Mouse (Mus musculus) gastrocnemius, adult 2 months (tissue): ENCODE data around the gene Srprb. TPM values are rescaled to one million over a fixed set of nuclear protein-coding genes. Genes with fewer than 3 reads are reported as not detected.
"Not testable (repeated sequence)": the region's sequence is repeated elsewhere in the genome, so short reads cannot be mapped to it uniquely, and the experiment has no call there.

ENCODE experiments used
- DNase-seq: peaks from one replicate; pipeline ENCODE4 v3.0.0; 2022
- H3K27ac ChIP-seq: fragments of 200-600 bp; 2 replicates; pipeline ENCODE4 v1.8.1; 2022; ENCODE audit warnings: mild to moderate bottlenecking
- H3K4me3 ChIP-seq: fragments of 200-600 bp; 2 replicates; pipeline ENCODE4 v1.8.1; 2022; ENCODE audit warnings: mild to moderate bottlenecking, moderate library complexity
- CTCF ChIP-seq: fragments of 200-600 bp; IDR thresholded peaks from 2 replicates; pipeline ENCODE4 v1.8.1; 2022; ENCODE audit warnings: antibody characterized with exemption, mild to moderate bottlenecking, moderate library complexity
- intact Hi-C: fragments of 180-260 bp; cut with DNase I; formaldehyde crosslinking; loops from one replicate; pipeline ENCODE4 v1.15.1; 2025
- total RNA-seq, 2 experiments: library from RNA; stranded (reverse); gene quantifications; 2 replicates each; pipeline ENCODE4 v1.2.3; 2021

Srprb gene
- total RNA-seq, 2 experiments from 2014 or later, result 16.2 to 18.2 TPM

- Histone ChIP-seq H3K27ac (no peak overlapping the region), H3K4me3 (no peak overlapping the region)
- intact Hi-C loops, result no loop called here
- peak; percentile 47 for DNase-seq
- TF ChIP-seq CTCF, result no peak
Observed at GRCm38 (mm10) chr9:103186747-103187146, 15.2 kb downstream of the Srprb start.

- H3K27ac ChIP-seq, result no peak overlapping the region
- TF ChIP-seq CTCF, result no peak
- no peak for DNase-seq
- intact Hi-C loops, result no loop called here
- no peak overlapping the region for H3K4me3 ChIP-seq
Observed at GRCm38 (mm10) chr9:103185946-103186345, 16.0 kb downstream of the Srprb start.

DNA sequence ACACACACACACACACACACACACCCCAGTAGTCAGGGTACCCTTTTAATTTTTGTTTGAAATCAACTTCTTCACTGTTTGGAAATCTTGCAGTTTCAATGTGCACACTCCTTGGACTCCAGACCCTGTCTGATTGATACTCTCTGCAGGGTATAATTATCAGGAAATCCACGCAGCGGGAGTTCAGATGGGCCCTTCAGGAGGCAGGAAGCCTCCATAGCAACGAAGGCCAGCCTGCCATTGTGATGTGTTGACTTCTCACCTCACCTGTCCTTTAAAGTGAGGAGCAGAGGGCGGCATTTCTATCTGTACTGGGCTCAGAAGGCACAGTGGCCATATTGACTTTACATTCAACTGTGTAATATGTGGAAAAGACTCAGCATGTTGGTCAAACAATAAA, 17.1 kb downstream of the Srprb start:
- Histone ChIP-seq H3K27ac (no peak overlapping the region), H3K4me3 (no peak overlapping the region)
- no peak for DNase-seq
- TF ChIP-seq CTCF, result no peak
- intact Hi-C loops, result no loop called here

DNA sequence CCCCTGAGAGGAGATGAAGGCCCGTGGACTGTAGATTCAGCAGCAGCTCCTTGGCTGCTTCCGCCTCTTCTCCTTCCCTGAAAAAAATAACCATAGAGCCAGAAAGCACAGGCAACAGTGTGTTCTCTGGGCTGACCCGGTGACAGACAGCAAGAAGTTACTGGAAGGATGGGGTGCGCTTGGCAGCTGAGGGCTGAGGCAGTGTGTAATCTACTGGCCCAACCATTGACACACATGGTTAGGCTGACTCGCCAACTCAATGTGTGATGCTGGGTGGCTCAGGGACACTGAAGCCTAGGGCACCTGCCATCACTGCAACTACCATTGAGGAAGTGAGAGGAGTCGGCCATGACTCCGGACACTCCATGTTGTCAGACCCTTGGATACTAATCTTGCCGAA, 20.1 kb downstream of the Srprb start:
- DNase-seq, result no peak
- H3K4me3 ChIP-seq, result no peak overlapping the region
- intact Hi-C loops, result no loop called here
- TF ChIP-seq CTCF, result no peak
- no peak overlapping the region for H3K27ac ChIP-seq

DNA sequence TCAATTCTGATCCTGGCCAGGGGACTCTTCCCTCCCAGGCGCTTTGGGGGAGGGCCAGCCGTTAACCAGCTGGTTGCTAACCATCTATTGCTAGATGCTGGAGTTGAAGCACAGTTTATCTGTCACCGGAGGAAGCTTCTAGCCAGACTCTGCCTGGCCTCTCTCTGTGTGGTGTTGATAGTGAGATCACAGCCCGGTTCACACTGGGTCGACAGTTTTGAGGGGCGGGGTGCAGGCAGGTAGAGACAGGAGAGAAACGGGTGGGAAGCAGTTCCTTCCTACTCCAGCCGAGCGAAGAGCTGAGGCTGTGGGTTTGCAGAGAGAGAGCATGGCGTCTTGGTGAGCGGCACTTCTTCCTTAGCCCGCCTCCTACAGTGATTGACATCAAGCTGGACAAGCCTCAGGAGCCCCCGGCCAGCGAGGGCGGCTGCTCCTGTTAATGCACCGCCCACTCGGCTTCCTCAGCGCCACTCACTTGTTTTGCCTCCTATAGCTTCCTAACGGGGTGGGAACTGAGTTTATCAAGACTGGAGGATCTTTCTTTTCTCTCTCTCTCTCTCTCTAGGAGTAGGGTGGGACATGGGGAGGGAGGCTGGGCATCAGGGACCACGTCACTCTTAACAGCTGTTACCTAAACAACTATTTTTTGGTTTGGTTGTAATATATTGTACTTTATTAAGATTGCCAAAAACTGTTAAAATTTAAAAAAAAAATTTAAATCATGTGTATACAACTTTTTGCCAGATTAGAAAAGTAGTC, 21.0 kb downstream of the Srprb start:
- Histone ChIP-seq H3K4me3 (peak overlapping the region; percentile 69), H3K27ac (peak overlapping the region; percentile 56)
- DNase-seq, result peak; percentile 74
- no peak for TF ChIP-seq CTCF
- intact Hi-C loops, result no loop called here

- DNase-seq, result peak; percentile 82
- H3K27ac ChIP-seq, result peak overlapping the region; percentile 56; the same call in 1 of the 2 replicates
- peak overlapping the region; percentile 69 for H3K4me3 ChIP-seq
- TF ChIP-seq CTCF, result no peak
- intact Hi-C loops, result no loop called here
Observed at GRCm38 (mm10) chr9:103180303-103180702, 21.6 kb downstream of the Srprb start.

DNA sequence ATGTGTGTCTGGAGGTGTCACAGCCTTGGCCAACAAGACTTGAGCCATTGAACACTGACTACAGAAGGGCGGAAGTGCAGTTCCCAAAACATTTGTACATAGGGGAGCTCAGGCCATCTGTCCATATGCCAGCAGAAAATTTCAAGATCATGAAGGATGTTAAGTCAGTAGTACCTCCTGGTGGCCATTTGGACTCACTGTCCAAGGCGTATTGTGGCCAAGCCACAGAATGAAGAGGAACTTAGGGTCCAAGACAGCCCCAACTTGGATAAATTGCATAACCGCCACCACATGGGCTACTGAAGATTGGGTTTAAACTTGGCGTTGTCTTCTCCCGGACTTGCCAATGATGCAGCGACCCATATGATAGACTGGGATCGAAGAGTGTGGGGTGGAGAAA, 26.2 kb downstream of the Srprb start:
- DNase-seq, result no peak
- no peak overlapping the region for H3K4me3 ChIP-seq
- TF ChIP-seq CTCF, result no peak
- intact Hi-C loops, result no loop called here
- no peak overlapping the region for H3K27ac ChIP-seq

GRCm38 (mm10) chr9:103174771-103175519, 27.0 kb downstream of the Srprb start:
- no peak overlapping the region for H3K4me3 ChIP-seq
- intact Hi-C loops, result no loop called here
- no peak overlapping the region for H3K27ac ChIP-seq
- DNase-seq, result peak; percentile 31
- peak; percentile 60 for TF ChIP-seq CTCF

GRCm38 (mm10) chr9:103168771-103169170, 33.2 kb downstream of the Srprb start:
- DNase-seq, result no peak
- no peak overlapping the region for H3K4me3 ChIP-seq
- intact Hi-C loops, result no loop called here
- TF ChIP-seq CTCF, result no peak
- H3K27ac ChIP-seq, result no peak overlapping the region

DNA sequence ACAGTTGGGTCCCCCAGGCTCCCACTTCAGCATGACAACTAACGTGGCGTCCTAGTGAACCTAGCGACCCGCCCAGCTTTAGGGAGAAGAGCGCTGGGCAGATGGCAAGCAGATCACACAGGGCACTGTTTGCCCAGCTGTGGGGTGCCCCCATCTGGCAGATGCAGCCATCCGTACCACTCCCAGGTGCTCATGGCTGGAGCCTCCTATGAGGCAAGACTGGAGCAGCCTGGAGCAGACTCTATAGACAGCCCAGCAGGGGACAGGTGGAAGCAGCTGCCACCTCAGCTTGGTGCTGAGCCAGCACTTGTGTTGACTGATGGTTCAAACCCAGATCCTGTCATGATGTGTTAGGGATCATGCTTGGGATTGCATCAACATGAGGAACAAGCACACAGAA, 33.9 kb downstream of the Srprb start:
- no peak for TF ChIP-seq CTCF
- H3K4me3 ChIP-seq, result no peak overlapping the region
- DNase-seq, result no peak
- H3K27ac ChIP-seq, result no peak overlapping the region
- intact Hi-C loops, result no loop called here

GRCm38 (mm10) chr9:103163806-103164205, 38.1 kb downstream of the Srprb start:
- TF ChIP-seq CTCF, result no peak

GRCm38 (mm10) chr9:103155158-103155557, 46.8 kb downstream of the Srprb start:
- DNase-seq, result not testable (repeated sequence)

More at GRCm38 (mm10) chr9:103163806-103164205, 38.1 kb downstream of the Srprb start:
- no peak for DNase-seq
- H3K27ac ChIP-seq, result no peak overlapping the region
- intact Hi-C loops, result no loop called here
- H3K4me3 ChIP-seq, result no peak overlapping the region

DNA sequence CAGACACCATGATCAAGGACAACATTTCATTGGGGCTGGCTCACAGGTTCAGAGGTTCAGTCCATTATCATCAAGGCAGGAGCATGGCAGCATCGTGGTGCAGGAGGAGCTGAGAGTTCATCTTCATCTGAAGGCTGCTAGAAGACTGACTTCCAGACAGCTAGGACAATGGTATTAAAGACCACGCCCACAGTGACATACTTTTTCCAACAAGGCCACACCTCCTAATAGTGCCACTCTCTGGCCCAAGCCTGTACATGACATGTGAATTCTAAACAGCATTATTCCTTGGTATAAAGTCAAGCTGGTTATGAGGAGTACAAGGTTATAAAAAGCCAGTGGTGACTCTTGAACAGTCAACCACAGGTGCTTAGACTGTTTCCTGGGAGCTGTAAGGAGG, 47.4 kb downstream of the Srprb start:
- DNase-seq, result no peak
- Histone ChIP-seq H3K27ac (no peak overlapping the region), H3K4me3 (no peak overlapping the region)
- no peak for TF ChIP-seq CTCF
- intact Hi-C loops, result no loop called here

More at GRCm38 (mm10) chr9:103155158-103155557, 46.8 kb downstream of the Srprb start:
- intact Hi-C loops, H3K27ac ChIP-seq, H3K4me3 ChIP-seq: not testable (repeated sequence)

GRCm38 (mm10) chr9:103153286-103153685, 48.7 kb downstream of the Srprb start:
- H3K27ac ChIP-seq, result no peak overlapping the region
- intact Hi-C loops, result no loop called here
- no peak for DNase-seq
- H3K4me3 ChIP-seq, result no peak overlapping the region
- no peak for TF ChIP-seq CTCF
